Mouse (Mus musculus): ENCODE data around the gene Cdc25a.

- TF ChIP-seq CTCF (IDR thresholded peaks at IDR 0.05; ENCODE audit: low read depth) = no peak
- TF ChIP-seq EP300 (optimal IDR thresholded peaks at IDR 0.05) = no peak
These were observed 67.4 kb downstream of the Cdc25a start for GRCm38 (mm10) chr9:109942796-109943195.
